Mouse (Mus musculus) frontal cortex, adult (tissue): ENCODE results near the gene Spns3.
A peak's percentile ranks its signal among the peaks of the same experiment; 100 is the strongest.

Experiments used
- ATAC-seq: cut with Nextera tagmentation; 2 replicates; pipeline ENCODE4 v1.9.2; 2017; ENCODE audit warnings: mild to moderate bottlenecking, moderate library complexity, mixed read lengths; ENCODE audit not compliant: low TSS enrichment

Gene Spns3

GRCm38 (mm10) chr11:72550134-72550988, at the start of gene Spns3:
Gene Spns3, minus strand, starts transcription at chr11:72550506.
- ATAC-seq = no peak

- ATAC-seq = no peak
These were observed 47.5 kb upstream of the Spns3 start for GRCm38 (mm10) chr11:72597780-72598179.

- ATAC-seq = no peak
These were observed 44.9 kb upstream of the Spns3 start for GRCm38 (mm10) chr11:72595010-72595737.

- ATAC-seq = no peak
These were observed 37.4 kb upstream of the Spns3 start for GRCm38 (mm10) chr11:72587537-72588233.

- ATAC-seq = no peak
These were observed 36.3 kb upstream of the Spns3 start for GRCm38 (mm10) chr11:72586570-72586969.

- ATAC-seq = no peak
These were observed 32.8 kb upstream of the Spns3 start for GRCm38 (mm10) chr11:72583092-72583491.

- ATAC-seq = no peak
These were observed 32.1 kb upstream of the Spns3 start for GRCm38 (mm10) chr11:72582448-72582705.

GRCm38 (mm10) chr11:72581609-72582447, 31.5 kb upstream of the Spns3 start:
- no peak for ATAC-seq

GRCm38 (mm10) chr11:72578471-72578870, 28.2 kb upstream of the Spns3 start:
- no peak for ATAC-seq

GRCm38 (mm10) chr11:72576466-72577351, 26.4 kb upstream of the Spns3 start:
- peak; percentile 55; the same call in 1 of the 2 replicates for ATAC-seq

- ATAC-seq = no peak
These were observed 25.8 kb upstream of the Spns3 start for GRCm38 (mm10) chr11:72576111-72576465.

- ATAC-seq = peak; percentile 35; the same call in 1 of the 2 replicates
These were observed 23.5 kb upstream of the Spns3 start for GRCm38 (mm10) chr11:72573819-72574218.

GRCm38 (mm10) chr11:72570319-72570979, 20.1 kb upstream of the Spns3 start:
- peak; percentile 58 for ATAC-seq

GRCm38 (mm10) chr11:72569671-72570318, 19.5 kb upstream of the Spns3 start:
- ATAC-seq = no peak

GRCm38 (mm10) chr11:72569051-72569450, 18.7 kb upstream of the Spns3 start:
- no peak for ATAC-seq

- peak; percentile 86 for ATAC-seq
These were observed 16.6 kb upstream of the Spns3 start for GRCm38 (mm10) chr11:72566816-72567338.

- no peak for ATAC-seq
These were observed 16.0 kb upstream of the Spns3 start for GRCm38 (mm10) chr11:72566304-72566703.

- 0 out of 2 replicates have a peak, but pooled peaks have one; percentile 19 for ATAC-seq
These were observed 14.0 kb upstream of the Spns3 start for GRCm38 (mm10) chr11:72564232-72564807.

- no peak for ATAC-seq
These were observed 10.4 kb upstream of the Spns3 start for GRCm38 (mm10) chr11:72560661-72561060.
